ENCODE assay signal across 12 mouse cellular contexts in genomic region chr3:145417809-145418208, GRCm38 (mm10).
A peak's percentile ranks its signal among the peaks of the same experiment; 100 is the strongest.
DNase-seq lines count a peak whose midpoint lies in the region.
"Had no signal": no experiment of that assay in that cellular context is flagged by ENCODE, and none has a peak within 500 bp of the region (broad histone marks: within the 10 kb centered on the region; RNA-seq: fewer than 3 reads in every experiment).

No protein-coding gene starts in this region.

- DNase-seq in cerebellum, postnatal 14 days, result peak; percentile 7 to 19
- DNase-seq in cerebellum, adult 11 months, result no peak
- peak; percentile 34 to 55 for DNase-seq in heart, postnatal 10 days
- no peak for DNase-seq in heart, adult 9 months (ENCODE audit: low spot score in 2 of 2)
- peak; percentile 7 for DNase-seq in adipocyte (ENCODE audit: low spot score)
- peak; percentile 30 for DNase-seq in heart, postnatal 4 days
- no peak for DNase-seq in kidney, postnatal 36 days
- DNase-seq: adrenal gland, postnatal 36 days; kidney, postnatal 10 days; retina, postnatal 1 day; spleen, adult 18-20 months; thymus, postnatal 36 days had no signal

- intact Hi-C loops in heart, postnatal 10 days (cut with DNase I), result no loop called here

Comparison
In these comparisons a context has a peak if more than half of its experiments do, and no peak if none do; other contexts are left out.
1. DNase-seq: peak in cerebellum, postnatal 14 days (2 of 2), heart, postnatal 10 days (2 of 2), adipocyte (single experiment) and heart, postnatal 4 days (single experiment); none in cerebellum, adult 11 months (single experiment), heart, adult 9 months (0 of 2) and kidney, postnatal 36 days (0 of 2).